Mouse (Mus musculus) spleen, postnatal 4 days (tissue): ENCODE data around the gene Esp3.
"Not testable (repeated sequence)": the region's sequence is repeated elsewhere in the genome, so short reads cannot be mapped to it uniquely, and the experiment has no call there.

Experiments used
- DNase-seq, 2 experiments: peaks; one replicate each; pipeline ENCODE4 v3.0.0; 2022; ENCODE audit warnings: low spot score in 2 of 2

The Esp3 gene

GRCm38 (mm10) chr17:40631775-40632174 is at the start of gene Esp3:
Gene Esp3 (plus strand): TSS chr17:40632075.
- not testable (repeated sequence) for DNase-seq

GRCm38 (mm10) chr17:40583906-40584305 is 48.0 kb upstream of the Esp3 start:
- DNase-seq: not testable (repeated sequence)

DNA sequence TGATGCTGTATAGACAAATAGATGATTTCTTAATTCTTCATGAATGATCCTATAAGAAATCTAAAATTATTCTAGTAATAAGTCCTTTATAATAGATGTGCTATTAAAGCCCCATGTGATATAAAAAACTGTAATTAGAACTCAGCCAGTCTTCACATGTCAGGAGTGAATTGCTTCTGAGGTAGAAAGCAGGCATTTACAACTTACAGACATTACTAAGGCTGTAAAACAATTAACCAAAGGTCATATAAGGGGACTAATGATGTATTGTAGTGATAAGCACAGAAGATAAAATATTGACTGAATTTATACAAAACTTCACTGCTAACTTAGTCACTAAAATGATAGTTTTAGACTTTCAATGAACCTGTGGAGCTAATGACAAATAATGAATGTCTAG is 40.6 kb upstream of the Esp3 start:
- DNase-seq: no peak

- DNase-seq: no peak
These were observed 33.6 kb upstream of the Esp3 start, which contains the start of gene Esp4 for GRCm38 (mm10) chr17:40598294-40598693. Gene Esp4 (plus strand): TSS chr17:40598594.

DNA sequence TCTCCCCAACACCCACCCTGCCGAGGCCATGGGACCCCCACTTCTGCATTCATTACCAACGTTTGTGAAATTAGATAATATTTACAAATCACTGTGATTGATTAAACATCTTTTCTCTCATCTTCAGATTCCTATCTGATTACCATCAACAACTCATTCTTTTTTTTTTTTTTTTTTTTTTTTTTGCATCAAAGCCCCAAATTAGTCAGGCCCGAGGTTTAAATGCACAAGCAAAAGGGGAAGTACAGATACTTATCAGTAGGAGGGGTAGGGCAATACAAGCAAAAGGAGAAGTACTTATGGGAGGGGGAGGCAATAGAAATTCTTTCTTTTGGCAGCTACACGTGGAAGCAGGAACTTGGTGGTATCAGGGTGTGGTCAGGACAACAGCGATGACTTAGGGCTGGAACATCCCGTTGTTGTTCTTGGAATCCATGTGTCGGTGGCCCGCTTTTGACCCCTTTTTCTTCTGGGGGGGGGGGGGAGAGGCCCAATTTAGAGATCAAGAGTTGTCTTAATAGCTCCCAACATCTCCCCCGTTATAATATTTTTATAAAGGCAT is 30.3 kb downstream of the Esp3 start:
- DNase-seq: not testable (repeated sequence)

DNA sequence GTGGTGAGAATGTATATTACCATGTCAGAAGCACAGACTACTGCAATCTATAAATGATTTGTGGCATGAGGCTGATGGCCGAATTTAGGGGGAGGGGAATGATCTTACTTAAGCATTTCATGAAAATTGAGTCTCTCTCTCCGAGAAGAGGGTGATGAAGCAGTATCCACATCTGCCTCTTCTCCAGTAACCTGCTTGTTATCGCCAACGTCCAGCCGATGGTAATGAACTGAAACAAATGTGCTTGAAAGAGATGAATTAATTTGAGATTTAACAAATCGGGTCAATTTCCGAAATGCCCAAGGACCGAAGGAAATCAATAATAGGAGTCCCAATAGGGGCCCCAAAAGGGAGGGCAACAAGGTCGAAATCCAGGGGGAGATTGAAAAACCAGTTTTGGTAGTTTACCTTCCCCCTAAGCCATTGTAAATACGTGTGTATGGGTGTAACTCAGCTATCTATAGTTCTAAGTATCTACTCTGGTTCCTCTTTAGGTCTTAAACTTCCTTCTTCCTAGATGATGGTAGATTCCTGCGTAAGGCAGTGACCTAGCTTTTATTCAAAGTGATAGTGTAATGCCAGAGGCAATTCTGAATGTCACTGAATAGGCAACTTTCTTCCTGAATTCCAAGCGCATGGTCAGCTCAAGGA is 31.4 kb downstream of the Esp3 start:
- not testable (repeated sequence) for DNase-seq
